Mouse (Mus musculus): ENCODE measurements around the gene Hebp1.

GRCm38 (mm10) chr6:135223786-135224416 lies 26.1 kb upstream of the Hebp1 start:
- TF ChIP-seq CTCF (IDR thresholded peaks at IDR 0.05; ENCODE audit: insufficient read depth, low read depth, low read length) (no peak), POLR2A (IDR thresholded peaks at IDR 0.05; ENCODE audit: insufficient read depth, low read depth, low read length) (no peak)
